Mouse (Mus musculus): ENCODE results near the gene Rbp4.

Rbp4 gene

DNA sequence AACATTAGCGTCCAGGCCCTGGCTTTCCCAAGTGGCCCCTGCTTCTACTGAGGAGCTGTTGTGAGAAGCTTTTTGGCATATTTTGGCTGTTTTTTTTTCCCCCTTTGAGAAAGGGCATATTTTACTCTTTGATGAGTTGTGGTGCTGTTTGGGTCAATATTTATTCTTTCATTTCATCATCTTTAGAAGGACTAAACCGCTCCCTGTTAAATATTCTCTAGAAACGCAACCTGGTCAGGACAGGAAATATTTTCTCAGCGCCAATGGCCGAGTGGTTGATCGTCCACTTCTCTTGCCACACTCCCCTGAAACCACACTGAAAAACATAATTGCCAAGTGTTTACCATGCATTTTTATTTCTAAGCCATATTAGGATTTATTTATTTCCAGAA is at the start of gene Rbp4:
Gene Rbp4 (minus strand): TSS at position 63 of the 392 bp plus-strand sequence.
- no peak for DNase-seq

DNA sequence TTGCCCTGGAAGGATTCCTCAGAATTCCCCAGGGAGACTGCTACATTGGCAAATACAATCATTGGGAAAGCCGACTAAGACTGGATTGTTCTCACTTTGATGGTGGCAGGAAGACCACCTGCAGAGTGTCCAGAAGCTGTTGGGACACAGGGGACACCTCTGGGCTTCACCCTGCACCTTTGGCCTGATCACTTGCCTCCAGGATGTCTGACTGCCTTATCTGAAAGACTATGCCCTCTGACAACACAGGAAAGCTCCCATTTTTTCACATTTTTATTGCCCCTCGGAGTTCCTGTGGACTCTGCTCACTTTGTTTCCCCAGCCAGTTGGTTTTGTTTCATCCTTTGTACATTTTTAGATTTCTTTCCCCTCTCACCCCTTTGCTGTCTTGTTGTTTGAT is 39.6 kb upstream of the Rbp4 start:
- no peak for DNase-seq

DNA sequence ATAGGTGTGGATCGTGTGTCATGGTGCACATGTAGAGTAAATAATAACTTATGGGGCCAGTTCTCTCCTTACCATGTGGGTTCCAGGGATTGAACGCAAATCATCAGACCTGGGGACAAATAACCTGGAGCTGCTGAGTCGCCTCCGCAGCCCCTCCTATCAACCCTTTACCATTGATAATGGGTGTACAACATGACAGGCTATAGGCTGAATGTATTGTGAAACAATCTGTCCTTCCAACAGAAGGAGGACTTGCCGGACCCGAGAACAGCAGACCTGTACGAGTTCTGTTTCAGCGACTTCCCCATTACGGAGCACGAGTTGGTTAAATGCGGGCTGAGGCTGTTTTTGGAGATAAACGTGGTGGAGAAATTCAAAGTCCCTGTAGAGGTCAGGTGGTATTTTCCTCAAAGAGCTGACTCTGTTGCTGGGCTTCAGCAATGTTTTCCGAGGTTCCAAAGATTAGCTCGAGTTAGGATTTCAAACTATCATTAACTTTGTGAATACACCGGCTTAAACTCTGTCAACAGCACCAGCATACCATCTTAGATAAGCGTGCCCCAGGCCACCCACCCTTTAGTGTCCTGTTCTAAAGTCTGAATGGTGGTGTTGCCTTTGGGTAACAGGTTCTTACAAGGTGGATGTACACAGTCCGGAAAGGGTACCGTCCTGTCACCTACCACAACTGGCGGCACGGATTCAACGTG is 36.7 kb upstream of the Rbp4 start:
- DNase-seq, result no peak

DNA sequence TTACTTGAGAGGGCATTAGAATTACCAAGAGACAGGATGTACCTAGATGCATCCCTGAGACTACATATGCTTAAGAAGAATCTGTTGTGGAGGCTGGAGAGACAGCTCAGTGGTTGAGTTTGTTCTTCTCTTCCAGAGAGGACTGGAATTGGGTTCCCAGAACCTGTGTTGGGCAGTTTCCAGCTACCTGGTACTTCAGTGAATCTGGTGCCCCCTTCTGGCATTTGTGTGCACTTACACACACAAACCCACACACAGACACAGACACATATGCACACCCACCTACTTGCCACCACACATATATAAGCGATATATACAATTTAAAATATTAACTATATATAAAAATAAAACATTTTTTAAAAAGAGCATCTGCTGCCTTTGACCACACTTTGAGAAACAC is 31.2 kb upstream of the Rbp4 start:
- no peak for DNase-seq

DNA sequence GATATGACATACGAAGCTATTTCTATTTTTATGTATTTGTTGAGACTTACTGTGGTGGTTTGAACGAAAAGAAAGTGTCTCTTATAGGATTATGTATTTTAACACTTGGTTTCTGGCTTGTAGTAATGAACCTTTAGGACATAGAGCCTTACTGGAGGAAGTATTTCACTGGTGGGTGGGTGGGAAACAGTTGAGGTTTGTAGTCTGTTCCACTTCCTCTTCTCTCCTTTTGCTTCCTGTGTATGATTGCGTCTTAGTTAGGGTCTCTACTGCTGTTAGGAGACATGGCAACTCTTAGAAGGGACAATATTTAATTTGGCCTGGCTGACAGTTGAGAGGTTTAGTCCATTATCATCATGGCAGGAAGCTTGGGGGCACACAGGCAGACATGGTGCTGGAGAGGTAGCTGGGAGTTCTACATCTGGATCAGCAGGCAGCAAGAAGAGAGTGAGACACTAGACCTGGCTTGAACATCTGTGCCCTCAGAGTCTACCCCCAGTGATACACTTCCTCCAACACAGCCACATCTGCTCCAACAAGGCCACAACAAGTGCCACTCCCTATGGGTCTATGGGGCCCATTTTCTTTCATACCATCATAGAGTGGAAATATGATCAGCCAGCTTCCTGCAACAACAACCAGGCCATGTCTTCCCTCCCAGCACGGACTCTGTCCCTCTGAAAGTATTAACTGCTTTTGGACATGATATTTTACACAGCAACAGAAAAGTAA is 18.6 kb upstream of the Rbp4 start:
- no peak for DNase-seq

DNA sequence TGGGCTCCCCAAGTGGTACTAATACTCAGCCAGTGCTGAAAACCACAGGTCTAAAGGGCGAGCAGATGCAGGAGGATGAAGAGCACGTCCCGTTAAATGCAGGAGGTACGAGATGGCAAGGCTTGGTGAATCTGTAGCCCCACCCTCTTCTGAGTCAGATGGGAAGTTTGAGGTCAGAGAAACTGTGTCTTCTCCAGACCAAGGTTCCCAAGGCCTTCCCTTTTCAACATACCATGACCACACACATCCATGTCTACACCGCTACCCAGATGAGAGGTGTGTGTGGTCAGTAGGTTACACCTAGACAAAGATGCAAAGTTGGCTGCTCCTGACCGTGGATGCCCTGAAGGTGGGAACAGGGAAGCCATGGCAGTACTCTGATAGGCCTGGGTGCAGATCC is 9.7 kb upstream of the Rbp4 start:
- no peak for DNase-seq

DNA sequence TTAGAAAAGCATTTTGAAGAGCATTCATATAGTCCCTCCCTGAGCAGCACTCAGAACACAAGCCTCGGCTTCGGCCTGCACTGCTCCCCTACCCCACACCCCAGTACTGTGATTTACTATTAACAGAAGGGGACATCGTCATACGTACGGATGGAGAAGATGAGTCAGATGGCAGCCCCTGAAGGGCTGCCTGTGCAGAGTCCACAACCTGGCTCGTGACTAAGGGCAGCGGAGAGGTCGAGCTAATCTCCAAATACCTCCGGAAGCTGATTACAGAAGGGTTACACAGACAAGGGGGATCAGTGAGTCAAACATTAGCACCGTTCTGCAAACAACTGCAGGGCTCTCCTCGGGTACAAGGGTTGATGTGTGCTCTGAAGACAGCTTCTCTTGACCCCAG is 8.9 kb upstream of the Rbp4 start:
- no peak for DNase-seq

DNA sequence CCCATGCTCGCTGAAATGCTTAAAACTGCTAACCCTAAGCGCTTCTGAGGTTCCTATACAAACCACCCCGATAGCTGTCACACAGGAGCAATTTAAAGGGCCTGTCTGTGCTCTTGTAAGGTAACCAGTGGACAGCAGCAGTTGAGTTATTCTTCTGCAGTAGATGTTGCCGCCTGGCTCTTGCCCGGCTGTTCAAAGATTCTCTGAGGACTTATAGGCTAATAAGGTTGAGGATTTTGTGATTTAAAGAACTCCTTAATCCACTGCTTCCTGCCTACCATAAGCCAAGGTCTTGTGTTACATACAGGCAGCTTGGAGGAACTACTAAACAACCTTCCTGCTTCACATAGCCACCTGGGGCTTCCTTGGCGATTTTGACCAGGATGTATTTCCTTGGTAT is 7.4 kb upstream of the Rbp4 start, which contains the start of gene Pde6c:
Gene Pde6c (plus strand): TSS at position 301 of the 400 bp plus-strand sequence.
- DNase-seq, result no peak

DNA sequence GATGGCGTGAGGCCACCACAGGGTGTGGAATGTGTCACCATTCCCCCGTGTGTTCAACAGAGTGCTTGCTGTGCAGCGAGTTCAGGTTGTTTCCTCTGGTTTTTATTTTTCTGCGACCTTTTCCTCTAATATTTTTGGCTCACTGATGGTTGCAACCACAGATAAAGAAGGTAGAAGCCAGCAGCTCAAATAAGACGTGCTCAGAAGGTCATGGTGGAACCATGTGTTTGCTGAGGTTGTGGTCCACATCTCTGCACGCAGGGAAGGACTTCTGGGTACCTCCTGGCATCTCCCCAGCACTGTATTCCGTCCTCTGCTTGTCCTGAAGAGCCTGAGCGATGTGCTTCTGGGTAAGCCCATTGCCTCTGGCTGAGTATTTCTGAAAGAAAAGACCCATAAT is 1.6 kb upstream of the Rbp4 start:
- DNase-seq, result no peak

DNA sequence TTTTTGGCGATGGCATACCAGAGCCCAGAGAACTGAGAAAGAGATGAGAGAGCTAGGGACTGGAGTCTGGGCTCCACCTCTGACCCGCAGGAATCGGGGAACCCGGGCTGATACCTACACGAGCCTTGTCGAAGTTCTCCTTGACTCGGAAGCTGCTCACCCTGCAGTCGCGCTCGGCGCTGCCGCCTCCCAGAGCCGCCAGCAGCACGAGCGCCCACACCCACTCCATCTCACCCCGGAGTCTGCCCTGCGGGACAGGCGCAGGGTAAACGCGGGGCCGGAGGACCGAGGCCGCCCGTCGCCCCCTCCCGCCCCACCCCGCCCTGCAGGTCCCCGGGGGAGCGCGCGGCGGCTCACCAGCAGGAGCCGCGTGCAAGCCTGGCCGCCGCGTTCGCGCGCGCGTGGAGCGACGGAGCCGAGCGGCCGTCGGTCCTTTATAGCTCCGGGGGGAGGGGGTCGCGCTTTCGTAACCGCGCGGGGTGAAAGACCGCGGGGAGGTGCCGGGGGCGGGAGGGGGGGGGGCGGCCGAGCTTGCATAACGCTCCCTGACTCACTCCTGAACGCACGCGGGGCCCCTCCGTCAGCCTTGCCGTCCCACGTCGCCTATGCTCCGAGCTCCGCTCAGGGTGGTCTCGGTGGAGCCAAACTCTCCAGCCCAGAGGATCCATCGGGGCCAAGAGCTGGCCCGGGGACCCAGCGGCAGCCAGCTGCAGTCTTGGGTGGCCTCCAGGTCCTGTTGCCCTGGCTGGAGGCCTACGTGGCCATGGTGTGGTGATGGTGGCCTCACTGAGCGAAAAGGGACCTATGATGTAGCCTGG is 471 bp downstream of the Rbp4 start:
- no peak for DNase-seq

DNA sequence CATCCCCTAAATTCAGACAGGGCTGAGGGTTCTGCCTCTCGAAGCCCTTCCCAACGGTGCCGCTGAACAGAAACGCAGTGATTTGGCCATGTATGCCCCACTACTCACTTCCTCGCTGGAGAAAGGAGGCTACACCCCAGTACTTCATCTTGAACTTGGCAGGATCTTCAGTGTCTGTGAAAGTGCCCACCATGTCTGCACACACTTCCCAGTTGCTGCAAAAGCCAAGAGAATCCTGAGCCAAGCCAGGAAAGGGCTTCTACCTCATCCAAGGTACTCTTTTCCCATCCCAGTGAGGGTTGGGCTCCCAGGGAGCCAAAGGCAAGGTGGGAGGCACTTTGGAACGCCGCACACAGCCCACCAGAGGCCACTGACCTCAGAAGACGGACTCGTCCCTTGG is 1.2 kb downstream of the Rbp4 start:
- DNase-seq, result no peak

DNA sequence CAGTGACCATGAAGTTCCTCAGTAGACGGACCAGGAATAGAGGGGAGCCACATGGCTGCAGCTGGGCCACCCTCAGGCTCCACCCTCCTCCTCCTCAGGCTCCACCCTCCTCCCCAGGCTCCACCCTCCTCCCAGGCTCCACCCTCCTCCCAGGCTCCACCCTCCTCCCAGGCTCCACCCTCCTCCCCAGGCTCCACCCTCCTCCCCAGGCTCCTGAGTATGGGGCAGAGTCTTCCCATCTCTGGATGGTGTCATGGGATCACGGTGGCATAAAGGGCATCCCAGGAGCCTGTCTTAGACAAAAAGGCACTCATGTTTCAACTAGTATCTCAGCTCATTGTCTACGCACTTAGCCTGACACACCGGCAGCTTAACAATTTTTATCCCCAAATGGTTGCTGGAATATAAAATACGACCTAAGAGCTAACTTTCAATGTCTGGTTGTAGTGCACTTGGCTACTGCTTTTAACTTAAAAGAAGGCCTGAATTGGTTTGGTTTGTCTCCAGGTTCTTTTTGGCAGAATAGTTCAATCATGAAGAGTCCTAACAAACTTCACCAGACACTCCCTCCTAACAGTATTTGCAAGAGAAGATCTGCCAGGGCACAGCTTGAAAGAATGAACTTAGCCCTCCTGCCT is 4.8 kb downstream of the Rbp4 start:
- DNase-seq, result no peak

DNA sequence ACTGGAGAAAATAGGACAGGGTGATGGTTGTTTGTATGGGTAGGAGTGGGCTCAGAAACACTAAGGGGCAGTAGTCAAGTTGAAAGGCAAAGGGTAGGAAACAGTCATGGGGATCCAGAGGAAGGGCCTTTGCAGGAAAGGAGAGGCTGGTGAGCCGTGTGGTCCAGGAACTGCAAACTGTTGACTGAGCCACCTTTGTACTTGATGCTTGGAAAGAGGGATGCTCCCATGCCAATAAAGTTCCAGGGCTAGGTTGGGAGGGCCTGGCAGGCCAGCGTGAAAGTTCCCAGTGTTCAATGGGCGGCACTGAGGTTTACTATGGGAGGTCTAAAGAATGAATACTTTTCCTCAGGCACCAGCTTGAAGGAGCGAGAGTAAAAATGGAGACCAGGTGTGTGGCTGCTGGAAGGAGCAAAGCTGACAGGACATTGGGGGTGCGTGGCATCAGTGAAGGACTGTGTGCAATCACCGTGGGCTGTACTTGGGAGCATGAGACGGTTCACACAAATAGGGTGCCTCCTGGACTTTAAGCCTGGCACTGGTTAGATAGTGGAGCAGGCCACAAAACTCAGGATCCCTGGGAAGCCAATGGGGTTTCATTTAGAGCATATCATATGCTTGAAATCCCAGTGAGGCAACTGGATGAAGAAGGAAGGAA is 10.1 kb downstream of the Rbp4 start:
- DNase-seq, result no peak

DNA sequence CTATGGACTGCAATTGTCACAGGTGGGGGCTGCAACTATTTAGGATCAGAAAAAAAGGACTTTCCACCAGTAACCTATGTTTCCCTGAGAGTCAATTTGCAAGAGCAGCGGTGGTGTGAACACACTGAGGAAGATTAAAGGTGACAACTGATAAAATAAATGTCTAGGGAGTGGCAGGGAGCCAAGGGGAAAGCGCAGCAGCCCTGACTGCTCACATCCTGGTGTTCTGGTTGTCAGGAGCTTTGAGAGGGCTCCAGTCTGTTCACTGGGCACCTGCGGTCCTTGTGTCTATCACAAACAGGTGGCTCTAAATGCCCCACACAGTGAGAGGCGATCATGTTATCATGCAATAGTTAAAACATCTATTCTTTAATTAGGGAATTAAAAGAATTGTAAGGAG is 12.5 kb downstream of the Rbp4 start:
- DNase-seq, result no peak

DNA sequence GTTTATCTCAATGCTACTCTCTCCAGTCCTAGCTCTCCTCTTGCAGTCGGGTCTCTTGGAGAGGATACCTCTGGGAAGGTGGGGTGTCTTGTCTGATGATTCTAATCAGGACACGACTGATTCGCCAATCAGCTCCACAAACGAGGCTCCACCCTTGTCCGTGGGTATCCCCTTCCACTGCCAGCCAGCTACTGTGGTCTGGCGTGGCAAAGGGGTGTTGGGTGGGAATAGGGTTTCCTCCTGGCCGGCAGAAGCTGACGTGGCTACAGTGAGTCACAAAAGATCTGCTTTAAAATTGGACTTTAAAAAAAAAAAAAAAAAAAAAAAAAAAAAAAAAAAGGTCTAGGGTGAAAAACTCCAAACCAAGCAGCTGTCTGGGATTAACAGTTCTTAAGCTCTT is 14.0 kb downstream of the Rbp4 start:
- DNase-seq, result no peak

DNA sequence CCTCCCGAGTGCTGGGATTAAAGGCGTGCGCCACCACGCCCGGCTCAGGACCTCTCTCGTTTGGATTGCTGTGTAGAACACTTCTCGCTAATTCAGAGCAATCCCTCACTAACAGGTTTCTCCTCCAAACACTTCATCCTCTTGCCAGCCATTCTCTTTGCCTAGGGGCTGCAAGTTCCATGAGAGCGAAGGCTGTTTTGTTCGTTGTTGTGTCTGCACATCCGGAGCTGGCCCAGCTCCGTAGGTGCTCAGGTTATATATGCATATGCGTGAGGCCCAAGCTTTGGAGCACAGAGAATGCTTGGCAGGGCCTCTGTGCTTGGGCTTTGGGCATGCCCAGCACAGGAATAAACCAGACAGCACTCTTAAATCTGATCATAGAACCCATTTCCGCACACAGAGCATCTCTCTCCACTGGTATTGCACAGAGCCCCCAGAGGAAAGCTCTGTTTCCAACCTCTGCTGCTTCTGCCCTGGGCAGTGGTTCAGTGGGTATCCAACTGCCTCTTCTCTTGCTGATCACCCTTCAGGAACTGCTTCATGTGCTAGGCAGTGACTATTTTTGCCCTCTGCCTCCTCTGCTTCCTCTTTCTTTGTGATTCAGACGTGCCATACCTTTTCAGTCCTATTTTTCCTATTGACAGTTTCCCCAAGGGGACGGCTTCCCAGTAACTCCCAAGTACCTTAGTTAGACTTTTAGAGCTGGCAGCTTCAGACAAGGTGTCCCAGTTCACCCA is 15.4 kb downstream of the Rbp4 start:
- no peak for DNase-seq

DNA sequence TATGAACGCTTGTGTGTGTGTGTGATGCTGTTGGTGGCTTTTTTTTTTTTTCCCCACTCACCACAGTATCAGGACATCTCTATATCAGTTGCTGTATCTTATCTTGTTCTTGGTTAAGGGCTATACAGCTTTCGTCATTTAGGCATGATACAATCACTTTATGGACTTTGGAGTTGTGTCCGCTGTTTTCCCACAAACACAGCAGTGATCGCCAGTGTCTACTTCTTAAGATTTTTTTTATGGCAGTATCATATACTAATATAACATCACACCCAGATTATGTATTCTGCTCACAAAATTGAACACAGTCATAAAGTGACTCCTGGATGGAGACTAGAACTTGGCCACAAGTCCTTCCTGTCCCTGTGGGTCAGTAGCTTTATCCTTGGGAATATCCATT is 17.2 kb downstream of the Rbp4 start:
- no peak for DNase-seq

DNA sequence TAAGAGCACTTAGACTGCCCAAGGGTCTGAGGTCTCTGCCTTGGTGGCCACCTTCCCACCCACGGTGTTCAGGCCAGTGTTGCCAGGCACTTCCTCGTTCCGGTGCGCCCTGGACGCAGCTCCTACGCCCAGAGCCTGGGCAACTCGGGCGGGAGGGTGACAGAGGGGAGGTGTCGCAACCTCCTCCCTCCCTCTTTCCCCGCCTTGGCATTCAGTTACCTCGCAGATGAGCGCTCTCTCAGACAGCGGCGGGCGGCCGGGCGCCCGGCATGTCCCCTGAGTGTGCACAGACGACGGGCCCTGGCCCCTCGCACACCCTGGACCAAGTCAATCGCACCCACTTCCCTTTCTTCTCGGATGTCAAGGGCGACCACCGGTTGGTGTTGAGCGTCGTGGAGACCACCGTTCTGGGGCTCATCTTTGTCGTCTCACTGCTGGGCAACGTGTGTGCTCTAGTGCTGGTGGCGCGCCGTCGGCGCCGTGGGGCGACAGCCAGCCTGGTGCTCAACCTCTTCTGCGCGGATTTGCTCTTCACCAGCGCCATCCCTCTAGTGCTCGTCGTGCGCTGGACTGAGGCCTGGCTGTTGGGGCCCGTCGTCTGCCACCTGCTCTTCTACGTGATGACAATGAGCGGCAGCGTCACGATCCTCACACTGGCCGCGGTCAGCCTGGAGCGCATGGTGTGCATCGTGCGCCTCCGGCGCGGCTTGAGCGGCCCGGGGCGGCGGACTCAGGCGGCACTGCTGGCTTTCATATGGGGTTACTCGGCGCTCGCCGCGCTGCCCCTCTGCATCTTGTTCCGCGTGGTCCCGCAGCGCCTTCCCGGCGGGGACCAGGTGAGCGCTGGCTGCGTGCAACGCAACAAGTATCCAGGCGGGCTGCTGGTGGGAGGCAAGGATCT is 28.0 kb downstream of the Rbp4 start, which contains the start of gene Ffar4:
Gene Ffar4 (plus strand): TSS at position 214 of the 901 bp plus-strand sequence.
- DNase-seq, result no peak

DNA sequence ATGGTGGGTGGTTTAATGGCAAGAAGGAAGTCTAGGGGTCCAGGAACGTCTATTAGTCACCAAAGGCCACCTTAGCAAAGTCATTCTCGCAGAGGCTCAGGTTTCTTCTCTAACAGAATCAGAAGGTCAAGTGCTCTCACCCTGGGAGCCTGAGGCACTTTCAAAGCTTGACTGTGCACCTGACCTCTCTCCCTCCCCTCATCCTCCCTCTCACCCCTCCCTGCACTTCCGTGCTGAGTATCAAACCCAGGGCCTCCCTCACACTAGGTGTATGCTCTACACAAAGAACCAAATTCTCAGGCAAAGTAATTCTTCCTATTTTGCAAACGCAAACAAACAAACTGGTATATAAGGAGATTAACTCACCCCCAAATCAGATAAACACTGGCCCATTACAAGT is 28.9 kb downstream of the Rbp4 start:
- DNase-seq, result no peak

DNA sequence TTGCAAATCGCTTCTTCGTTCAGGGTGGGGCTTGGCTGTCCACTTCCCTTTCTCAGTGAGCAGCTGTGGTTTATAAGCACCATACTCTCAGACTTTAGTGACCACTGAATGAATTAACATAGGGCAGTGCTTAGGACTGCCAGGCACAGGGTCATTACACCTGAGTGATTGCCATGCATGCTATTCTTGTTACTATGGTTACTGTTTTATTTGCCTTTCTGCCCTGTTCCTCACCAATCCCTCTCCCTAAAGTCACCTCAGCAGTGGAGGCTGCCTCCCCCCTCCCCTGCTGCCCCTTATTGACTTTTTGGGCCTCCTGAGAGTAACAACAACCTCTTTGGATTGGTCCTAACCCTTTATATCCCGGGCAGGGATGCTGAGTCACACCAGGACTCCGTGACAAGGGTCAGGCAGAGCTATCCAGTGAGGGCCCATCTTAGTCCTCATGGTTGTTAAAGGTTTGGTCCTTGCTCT is 33.5 kb downstream of the Rbp4 start:
- no peak for DNase-seq

DNA sequence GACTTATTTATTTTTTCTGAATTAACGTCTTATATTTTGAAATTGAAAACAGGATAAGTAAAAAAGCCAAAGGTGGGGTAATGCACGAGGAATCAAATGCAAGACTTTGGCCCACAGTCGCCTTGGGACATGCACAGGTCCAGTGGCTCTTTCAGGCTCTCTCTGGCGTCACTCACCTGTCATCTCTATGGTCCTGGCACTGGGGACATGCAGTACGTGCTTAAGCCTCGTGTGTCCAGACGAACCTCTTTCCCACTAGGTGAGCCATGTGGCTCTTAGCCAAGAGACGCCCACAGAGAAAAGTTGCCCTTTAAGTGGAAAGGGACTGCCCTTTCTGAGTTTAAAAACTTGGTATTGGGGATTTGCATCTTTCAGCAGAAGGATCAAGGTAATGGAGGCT is 35.7 kb downstream of the Rbp4 start:
- DNase-seq, result no peak
